Mouse (Mus musculus) cerebellum, adult 2 months (tissue): ENCODE measurements around the gene Akap1.
A peak's percentile ranks its signal among the peaks of the same experiment; 100 is the strongest.

Experiments used
- CTCF ChIP-seq: fragments of 200-500 bp; IDR thresholded peaks from 2 replicates; pipeline ENCODE4 v1.5.1; 2011; ENCODE audit warnings: low read depth, mild to moderate bottlenecking, control low read depth, low read length, moderate library complexity, borderline replicate concordance; ENCODE audit not compliant: insufficient read depth
- POLR2A ChIP-seq: fragments of 200-500 bp; IDR thresholded peaks from 2 replicates; pipeline ENCODE4 v1.6.1; 2011; ENCODE audit warnings: low read length, control low read depth, borderline replicate concordance; ENCODE audit not compliant: insufficient read depth

GRCm38 (mm10) chr11:88849732-88850131 lies 14.7 kb downstream of the Akap1 start:
- no peak for TF ChIP-seq POLR2A
- peak; percentile 14; the same call in 1 of the 2 replicates for TF ChIP-seq CTCF
